Mouse (Mus musculus): ENCODE results near the gene Fam187b.

Fam187b gene

DNA sequence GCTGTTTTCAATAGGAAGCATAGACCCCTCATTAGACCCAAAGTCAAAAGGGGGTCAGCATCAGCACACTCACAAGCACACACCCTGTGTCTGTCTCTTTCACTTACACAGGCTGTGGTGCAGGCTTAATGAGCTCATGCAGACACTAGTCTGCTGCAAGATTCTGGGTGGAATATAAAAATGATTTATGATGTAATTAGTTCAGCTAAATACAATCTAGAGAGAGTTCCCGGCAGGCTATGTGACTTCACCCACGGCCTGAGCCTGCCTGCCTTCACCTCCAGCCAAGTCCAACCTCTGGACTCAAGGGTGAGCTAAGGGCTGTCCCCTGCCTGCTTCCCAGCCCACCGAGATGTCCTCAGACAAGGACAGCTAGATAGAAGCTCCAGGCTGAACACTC is 35.3 kb downstream of the Fam187b start:
- no peak for DNase-seq (ENCODE audit: low spot score)

DNA sequence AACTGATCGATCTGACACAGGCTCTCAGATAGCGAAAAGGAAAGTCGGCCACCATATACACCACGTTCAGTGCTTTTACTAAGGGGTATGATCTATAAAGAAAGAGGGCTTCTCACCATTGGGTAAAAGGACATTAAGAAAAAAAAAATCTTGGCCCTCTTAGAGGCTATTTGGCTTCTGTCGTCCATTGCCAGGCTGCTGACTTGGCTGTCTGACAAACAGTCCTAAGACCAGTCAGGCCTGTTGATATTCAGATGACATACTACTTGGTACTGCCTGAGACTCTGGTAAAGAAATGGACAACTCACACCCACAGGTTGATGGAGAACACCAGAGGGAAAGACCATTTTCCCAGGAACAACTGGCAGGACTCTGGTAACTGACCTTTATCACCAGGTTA is 39.4 kb downstream of the Fam187b start:
- no peak for DNase-seq (ENCODE audit: low spot score)

DNA sequence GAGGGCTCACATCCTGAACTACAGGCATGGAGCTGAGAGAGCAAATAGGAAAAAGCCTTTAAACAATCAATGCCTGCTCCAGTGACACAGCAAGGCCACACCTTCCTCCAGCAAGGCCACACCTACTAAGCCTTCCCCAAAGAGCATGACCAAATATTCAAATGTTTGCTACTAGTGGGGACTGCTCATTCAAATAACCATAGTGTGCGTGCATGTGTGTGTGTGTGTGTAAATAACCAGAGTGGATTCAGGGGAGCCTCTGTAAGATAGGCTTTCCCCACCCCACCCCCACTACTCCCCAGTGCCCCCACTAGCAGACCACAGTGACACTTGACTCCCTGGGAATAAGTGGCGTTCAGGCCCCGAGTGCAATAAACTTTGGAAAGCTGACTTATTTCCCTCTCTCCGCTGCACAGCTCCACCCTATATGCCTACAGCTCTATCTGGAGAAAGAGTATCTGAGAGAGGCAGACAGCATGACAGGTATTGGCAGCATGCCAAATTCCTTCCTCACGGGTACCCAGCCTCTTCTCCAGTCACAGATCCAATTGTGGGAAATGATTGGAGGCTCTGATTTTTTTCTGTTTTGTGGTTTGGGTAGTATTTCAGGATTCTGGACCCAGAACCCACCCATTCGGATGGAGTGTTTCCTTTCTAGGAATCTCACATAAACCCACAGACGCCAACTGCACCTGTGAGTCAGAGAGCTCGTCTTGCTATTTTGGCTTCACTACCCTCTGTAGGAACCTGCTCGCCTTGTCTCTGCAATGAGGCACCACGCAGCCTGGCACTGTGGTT is 43.7 kb downstream of the Fam187b start:
- DNase-seq (ENCODE audit: low spot score) = peak; percentile 15

DNA sequence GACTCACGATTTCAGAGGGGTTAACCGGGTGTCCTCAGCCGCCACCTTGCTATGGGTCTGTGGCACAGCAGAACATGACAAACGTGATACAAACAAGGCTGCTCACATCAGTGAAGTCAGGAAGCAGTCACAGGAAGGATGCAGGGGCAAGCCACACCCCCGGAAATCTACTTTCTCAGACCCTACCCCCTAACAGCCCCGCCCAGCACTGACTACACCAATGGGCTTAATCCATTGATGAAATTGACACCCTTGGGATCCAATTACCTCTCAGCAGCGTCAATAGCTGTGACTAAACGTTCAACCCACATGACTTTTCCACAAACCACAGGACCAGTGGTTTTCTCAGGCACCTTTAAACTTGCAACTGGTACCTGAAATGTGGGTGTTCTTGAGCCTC is 55.0 kb downstream of the Fam187b start:
- no peak for DNase-seq (ENCODE audit: low spot score)

DNA sequence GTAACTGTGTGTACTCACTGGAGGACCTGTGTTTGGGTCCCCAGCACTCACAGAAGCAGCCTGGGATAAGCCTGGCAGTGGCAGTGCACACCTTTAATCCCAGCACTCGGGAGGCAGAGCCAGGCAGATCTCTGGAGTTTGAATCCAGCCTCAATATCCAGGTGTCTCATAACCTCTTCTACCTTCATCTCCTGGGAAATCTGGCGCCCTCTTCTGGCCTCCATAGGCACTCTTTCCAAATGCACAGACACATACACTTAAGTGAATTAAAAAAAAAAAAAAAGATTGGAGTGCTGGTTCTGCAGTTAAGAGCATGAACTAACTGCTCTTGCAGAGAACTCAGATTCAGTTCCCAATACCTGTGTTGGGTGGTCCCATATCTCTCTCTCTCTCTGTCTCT is 57.1 kb downstream of the Fam187b start:
- DNase-seq (ENCODE audit: low spot score) = no peak

DNA sequence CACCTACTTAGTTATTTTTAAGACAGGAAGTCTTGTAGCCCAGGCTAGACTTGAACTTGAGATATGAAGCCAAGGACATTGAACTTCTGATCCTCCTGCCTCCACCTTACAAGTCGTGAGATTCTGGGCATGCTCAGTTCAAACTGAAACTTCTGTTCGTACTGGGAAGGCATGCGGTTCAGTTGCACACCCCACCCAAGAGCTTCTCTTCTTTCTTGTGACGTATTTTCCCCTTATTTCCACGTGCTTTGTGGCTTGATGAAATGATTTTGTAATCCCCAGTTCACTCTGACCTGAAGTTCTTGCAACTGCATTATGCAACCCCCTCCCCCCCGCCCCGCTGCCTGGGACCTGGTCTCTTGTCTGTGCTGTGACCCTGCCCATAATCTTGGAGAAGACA is 58.1 kb downstream of the Fam187b start:
- DNase-seq (ENCODE audit: low spot score) = no peak

DNA sequence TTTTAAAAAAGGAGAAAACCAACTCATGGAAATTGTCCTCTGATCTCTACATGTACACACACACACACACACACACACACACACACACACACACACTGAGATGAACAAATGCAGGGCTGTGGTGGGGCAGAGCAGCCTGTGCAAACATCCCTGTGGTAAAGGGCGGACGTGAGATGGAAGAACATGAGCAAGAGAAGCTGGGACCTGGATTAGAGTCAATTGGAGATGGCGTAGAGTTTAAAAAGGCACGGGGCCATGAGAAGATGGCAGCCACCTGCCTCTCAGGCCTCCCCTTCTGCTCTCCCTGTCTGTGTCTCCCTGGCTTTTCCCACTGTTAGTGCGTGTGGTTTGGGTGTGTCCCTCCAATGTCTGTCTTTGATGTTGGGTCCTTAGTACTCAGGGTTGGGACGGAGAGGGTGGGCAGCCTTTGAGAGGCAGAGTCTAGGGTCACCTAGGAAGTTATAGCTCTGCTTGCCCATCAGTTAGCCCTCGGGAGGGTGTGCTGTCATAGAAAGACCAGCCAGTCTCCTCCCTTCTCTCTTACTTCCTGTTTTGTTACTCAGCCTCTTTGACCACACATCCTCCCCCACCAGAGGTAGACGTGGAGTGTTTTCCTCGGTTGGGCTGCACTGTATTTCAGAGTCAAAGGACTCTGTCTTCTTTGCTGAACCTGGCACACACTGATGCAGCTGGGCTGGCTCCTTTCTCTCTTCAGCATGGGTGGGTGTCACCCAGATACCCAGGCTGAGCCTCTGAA is 60.0 kb downstream of the Fam187b start:
- DNase-seq (ENCODE audit: low spot score) = no peak

DNA sequence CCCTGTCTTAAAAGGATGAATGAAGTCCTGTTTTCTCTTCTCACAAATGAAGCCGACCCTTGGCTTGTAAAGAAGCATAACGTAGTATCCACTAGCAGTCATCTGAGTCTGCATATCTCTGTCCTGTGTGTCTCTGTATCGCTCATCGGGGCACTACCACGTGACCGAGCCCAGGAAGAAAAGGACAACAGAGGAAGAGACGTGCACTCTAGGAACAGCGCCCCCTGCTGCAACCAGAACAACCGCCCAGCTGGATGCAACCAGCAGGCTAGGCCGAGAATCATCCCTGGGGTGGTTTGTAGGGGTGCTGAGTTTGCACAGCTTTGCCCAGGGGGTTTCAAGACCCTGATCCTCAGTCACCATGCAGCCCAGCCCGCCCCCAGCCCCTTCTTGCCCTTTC is 61.2 kb downstream of the Fam187b start:
- DNase-seq (ENCODE audit: low spot score) = no peak

DNA sequence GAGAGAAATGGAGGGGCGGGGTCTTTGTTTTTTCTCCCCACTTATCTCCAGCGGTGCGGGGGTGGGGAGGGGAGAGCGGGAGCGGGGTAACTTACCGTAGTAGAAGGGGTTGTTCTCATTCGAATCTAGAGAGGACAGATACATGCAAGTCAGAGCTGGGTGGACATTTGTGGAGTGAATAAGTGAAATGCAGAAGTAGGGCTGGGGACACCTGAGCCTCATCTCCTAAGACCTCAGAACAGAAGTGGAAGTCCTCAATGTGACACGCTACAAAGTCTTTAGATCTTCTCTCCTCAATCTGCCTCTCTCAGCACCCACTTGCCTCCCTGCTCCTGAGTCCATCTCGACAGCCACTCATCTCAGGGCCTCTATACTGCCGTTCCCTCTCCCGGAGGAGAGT is 61.7 kb downstream of the Fam187b start:
- DNase-seq (ENCODE audit: low spot score) = no peak

DNA sequence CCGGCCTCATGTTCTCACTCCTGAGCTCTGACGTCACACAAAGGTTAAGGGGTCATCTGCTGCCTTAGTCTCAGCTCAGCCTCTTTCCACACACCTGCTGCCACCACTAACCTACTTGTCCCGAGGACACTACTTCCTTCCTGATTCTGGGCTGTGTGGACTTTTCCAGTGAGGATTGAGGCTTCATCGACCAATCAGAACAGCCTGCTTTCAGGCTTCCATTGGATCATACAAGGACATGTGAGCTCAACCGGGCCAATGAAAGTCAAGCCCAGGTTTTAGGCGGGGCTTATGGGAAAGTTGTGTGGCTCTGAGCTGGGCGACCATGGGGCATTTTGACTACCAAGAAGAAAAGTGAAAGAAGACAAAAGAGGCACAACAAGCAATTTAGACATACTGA is 63.3 kb downstream of the Fam187b start:
- no peak for DNase-seq (ENCODE audit: low spot score)

DNA sequence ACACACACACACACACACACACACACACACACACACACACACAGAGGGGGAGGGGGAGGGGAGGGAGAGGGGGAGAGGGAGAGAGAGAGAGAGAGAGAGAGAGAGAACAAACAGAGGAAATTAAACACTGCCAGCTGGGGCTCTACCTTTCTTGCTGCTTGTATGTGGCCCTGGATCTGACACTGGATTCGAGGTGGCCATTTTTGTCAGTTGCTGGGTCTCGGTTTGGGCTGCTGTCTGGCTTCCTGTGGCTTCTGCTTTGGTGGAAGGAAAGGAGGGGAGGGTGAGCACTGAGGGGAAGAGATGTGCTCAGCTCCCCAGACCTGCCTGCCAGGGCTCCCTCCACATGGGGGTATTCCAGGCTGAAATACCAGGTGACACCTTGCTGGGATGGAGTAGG is 64.1 kb downstream of the Fam187b start:
- DNase-seq (ENCODE audit: low spot score) = no peak

DNA sequence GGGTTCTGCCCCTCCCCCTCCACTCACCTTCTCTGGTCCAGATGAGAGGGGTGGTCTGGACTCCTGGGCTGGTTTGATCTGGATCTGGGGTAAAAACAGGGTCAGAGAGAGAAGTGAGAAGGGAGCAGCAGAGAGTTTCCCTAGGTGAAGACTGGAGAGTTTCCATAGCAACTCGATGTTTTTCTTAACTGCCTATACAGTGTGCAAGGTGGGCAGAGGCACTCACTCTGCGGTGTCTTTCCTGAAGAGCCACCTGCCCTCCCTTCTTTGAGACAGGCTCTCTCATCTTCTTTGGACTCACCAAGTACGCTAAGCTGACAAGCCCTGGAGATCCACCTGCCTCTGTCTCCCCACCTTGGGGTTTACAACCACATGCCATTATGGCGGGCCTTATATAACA is 65.4 kb downstream of the Fam187b start:
- DNase-seq (ENCODE audit: low spot score) = no peak
